Mouse (Mus musculus): Measurements from ENCODE around the gene Ccl25. TPM values are rescaled to one million over a fixed set of nuclear protein-coding genes. Genes with fewer than 3 reads are reported as not detected.

Gene Ccl25
- polyA plus RNA-seq, 1 experiment from 2014 or later = 27.1 TPM

GRCm38 (mm10) chr8:4324525-4324924, 485 bp upstream of the Ccl25 start:
- peak; percentile 61 for ATAC-seq (ENCODE audit: insufficient read depth, low FRiP score)
- peaks cover 15% of the 10 kb centered on the region; the same call in 1 of the 2 replicates for H3K36me3 ChIP-seq (ENCODE audit: control insufficient read depth, insufficient read depth, low read length)
- no peaks in the 10 kb centered on the region for H3K27me3 ChIP-seq (ENCODE audit: control insufficient read depth, insufficient read depth, low read length)

GRCm38 (mm10) chr8:4325751-4326036, 684 bp downstream of the Ccl25 start:
- Histone ChIP-seq H3K4me3 (replicated peaks; ENCODE audit: low read length) (peak overlapping the region; percentile 95), H3K9me3 (replicated peaks; ENCODE audit: control insufficient read depth, low read length) (no peaks in the 10 kb centered on the region), H3K36me3 (ENCODE audit: control insufficient read depth, insufficient read depth, low read length) (peaks cover 16% of the 10 kb centered on the region; the same call in 1 of the 2 replicates), H3K27me3 (ENCODE audit: control insufficient read depth, insufficient read depth, low read length) (no peaks in the 10 kb centered on the region), H3K9ac (ENCODE audit: low read length) (peak overlapping the region; percentile 99), H3K4me2 (ENCODE audit: low read depth, low read length) (peak overlapping the region; percentile 86), H3K27ac (ENCODE audit: low read length) (no peak overlapping the region), H3K4me1 (ENCODE audit: control insufficient read depth, insufficient read depth, low read length) (peaks cover 26% of the 10 kb centered on the region)
- WGBS = 31% methylated on average over 7 of the region's 7 CpGs
- no peak for ATAC-seq (ENCODE audit: insufficient read depth, low FRiP score)

More at GRCm38 (mm10) chr8:4324525-4324924, 485 bp upstream of the Ccl25 start:
- Histone ChIP-seq H3K4me1 (ENCODE audit: control insufficient read depth, insufficient read depth, low read length) (peaks cover 26% of the 10 kb centered on the region), H3K4me3 (replicated peaks; ENCODE audit: low read length) (peak overlapping the region; percentile 95), H3K9ac (ENCODE audit: low read length) (peak overlapping the region; percentile 99), H3K9me3 (replicated peaks; ENCODE audit: control insufficient read depth, low read length) (no peaks in the 10 kb centered on the region), H3K4me2 (ENCODE audit: low read depth, low read length) (peak overlapping the region; percentile 97), H3K27ac (ENCODE audit: low read length) (peak overlapping the region; percentile 87)
- WGBS = under 1% methylated on average over 42 of the region's 42 CpGs

- no peak overlapping the region for H3K27ac ChIP-seq (ENCODE audit: low read length)
- no peaks in the 10 kb centered on the region for H3K9me3 ChIP-seq (replicated peaks; ENCODE audit: control insufficient read depth, low read length)
- 78% methylated on average over 5 of the region's 5 CpGs for WGBS
- no peak for ATAC-seq (ENCODE audit: insufficient read depth, low FRiP score)
- peaks cover 23% of the 10 kb centered on the region; the same call in 1 of the 2 replicates for H3K36me3 ChIP-seq (ENCODE audit: control insufficient read depth, insufficient read depth, low read length)
- H3K4me3 ChIP-seq (replicated peaks; ENCODE audit: low read length) = no peak overlapping the region
- H3K4me2 ChIP-seq (ENCODE audit: low read depth, low read length) = no peak overlapping the region
- H3K27me3 ChIP-seq (ENCODE audit: control insufficient read depth, insufficient read depth, low read length) = no peaks in the 10 kb centered on the region
- H3K9ac ChIP-seq (ENCODE audit: low read length) = no peak overlapping the region
- peaks cover 6% of the 10 kb centered on the region for H3K4me1 ChIP-seq (ENCODE audit: control insufficient read depth, insufficient read depth, low read length)
These were observed 4.0 kb downstream of the Ccl25 start for GRCm38 (mm10) chr8:4329000-4329399.

GRCm38 (mm10) chr8:4333966-4334365, 9.0 kb downstream of the Ccl25 start:
- no peak overlapping the region for H3K9ac ChIP-seq (ENCODE audit: low read length)
- 97% methylated on average over 1 of the region's 1 CpGs for WGBS
- no peak overlapping the region for H3K4me3 ChIP-seq (replicated peaks; ENCODE audit: low read length)
- no peaks in the 10 kb centered on the region for H3K27me3 ChIP-seq (ENCODE audit: control insufficient read depth, insufficient read depth, low read length)
- ATAC-seq (ENCODE audit: insufficient read depth, low FRiP score) = no peak
- no peak overlapping the region for H3K27ac ChIP-seq (ENCODE audit: low read length)
- H3K4me1 ChIP-seq (ENCODE audit: control insufficient read depth, insufficient read depth, low read length) = no peaks in the 10 kb centered on the region
- no peaks in the 10 kb centered on the region for H3K9me3 ChIP-seq (replicated peaks; ENCODE audit: control insufficient read depth, low read length)
- peaks cover 32% of the 10 kb centered on the region for H3K36me3 ChIP-seq (ENCODE audit: control insufficient read depth, insufficient read depth, low read length)
- no peak overlapping the region for H3K4me2 ChIP-seq (ENCODE audit: low read depth, low read length)

DNA sequence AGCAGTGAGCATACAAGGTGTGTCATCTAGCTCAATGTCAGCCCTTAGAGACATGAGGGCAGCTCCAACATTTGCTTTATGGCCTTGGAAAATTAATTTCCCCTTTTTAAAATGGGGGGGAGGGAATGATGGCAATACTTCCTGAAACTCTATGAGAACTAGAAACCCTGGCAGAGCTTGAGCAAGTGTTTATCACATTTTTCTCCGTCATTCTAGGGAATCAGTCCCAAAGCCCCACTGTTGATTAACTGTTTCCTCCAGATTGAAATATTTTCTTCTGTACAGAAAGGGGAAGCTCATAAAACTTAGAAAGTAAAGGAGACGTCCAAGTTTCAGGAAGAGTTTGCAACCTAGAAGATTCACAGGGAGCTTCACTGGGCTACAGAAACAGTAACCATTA, 10.7 kb downstream of the Ccl25 start:
- no peak for ATAC-seq (ENCODE audit: insufficient read depth, low FRiP score)
- Histone ChIP-seq H3K9me3 (replicated peaks; ENCODE audit: control insufficient read depth, low read length) (no peaks in the 10 kb centered on the region), H3K4me3 (replicated peaks; ENCODE audit: low read length) (no peak overlapping the region), H3K9ac (ENCODE audit: low read length) (no peak overlapping the region), H3K27ac (ENCODE audit: low read length) (no peak overlapping the region), H3K27me3 (ENCODE audit: control insufficient read depth, insufficient read depth, low read length) (no peaks in the 10 kb centered on the region), H3K4me2 (ENCODE audit: low read depth, low read length) (no peak overlapping the region), H3K36me3 (ENCODE audit: control insufficient read depth, insufficient read depth, low read length) (peaks cover 25% of the 10 kb centered on the region), H3K4me1 (ENCODE audit: control insufficient read depth, insufficient read depth, low read length) (no peaks in the 10 kb centered on the region)
- 72% methylated on average over 2 of the region's 2 CpGs for WGBS

- WGBS = 73% methylated on average over 3 of the region's 3 CpGs
- Histone ChIP-seq H3K4me1 (ENCODE audit: control insufficient read depth, insufficient read depth, low read length) (no peaks in the 10 kb centered on the region), H3K27ac (ENCODE audit: low read length) (no peak overlapping the region), H3K27me3 (ENCODE audit: control insufficient read depth, insufficient read depth, low read length) (no peaks in the 10 kb centered on the region), H3K9me3 (replicated peaks; ENCODE audit: control insufficient read depth, low read length) (no peaks in the 10 kb centered on the region), H3K4me2 (ENCODE audit: low read depth, low read length) (no peak overlapping the region), H3K36me3 (ENCODE audit: control insufficient read depth, insufficient read depth, low read length) (peaks cover 14% of the 10 kb centered on the region), H3K9ac (ENCODE audit: low read length) (no peak overlapping the region), H3K4me3 (replicated peaks; ENCODE audit: low read length) (no peak overlapping the region)
- no peak for ATAC-seq (ENCODE audit: insufficient read depth, low FRiP score)
These were observed 15.2 kb downstream of the Ccl25 start for GRCm38 (mm10) chr8:4340207-4340606.

GRCm38 (mm10) chr8:4347661-4348060, 22.7 kb downstream of the Ccl25 start:
- Histone ChIP-seq H3K27ac (ENCODE audit: low read length) (no peak overlapping the region), H3K9me3 (replicated peaks; ENCODE audit: control insufficient read depth, low read length) (no peaks in the 10 kb centered on the region), H3K36me3 (ENCODE audit: control insufficient read depth, insufficient read depth, low read length) (no peaks in the 10 kb centered on the region), H3K4me1 (ENCODE audit: control insufficient read depth, insufficient read depth, low read length) (0 out of 2 replicates have a peak, but pooled peaks cover 2% of the 10 kb centered on the region), H3K4me2 (ENCODE audit: low read depth, low read length) (peak overlapping the region; percentile 27; the same call in 1 of the 2 replicates), H3K27me3 (ENCODE audit: control insufficient read depth, insufficient read depth, low read length) (no peaks in the 10 kb centered on the region), H3K9ac (ENCODE audit: low read length) (peak overlapping the region; percentile 43), H3K4me3 (replicated peaks; ENCODE audit: low read length) (no peak overlapping the region)
- no peak for ATAC-seq (ENCODE audit: insufficient read depth, low FRiP score)
- 53% methylated on average over 7 of the region's 7 CpGs for WGBS

DNA sequence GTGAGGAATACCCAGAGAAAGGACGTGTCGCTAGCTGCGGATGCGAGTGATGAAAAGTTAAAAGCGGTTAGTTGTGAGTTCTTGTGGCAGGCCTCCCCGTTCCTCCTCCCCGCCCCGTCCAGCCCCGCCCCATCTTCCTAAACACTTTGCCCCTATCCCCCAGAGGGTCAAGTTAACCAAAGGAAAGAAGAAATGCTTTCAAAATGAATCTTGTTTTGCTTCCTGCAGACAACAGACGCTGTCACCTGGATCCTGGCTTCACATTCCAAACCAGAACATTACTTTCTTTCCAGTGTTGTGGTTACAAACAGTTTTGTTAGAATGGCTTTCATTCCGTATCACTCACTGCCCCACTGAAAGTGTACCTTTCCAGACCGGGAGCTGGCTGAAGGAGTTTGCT, 23.3 kb downstream of the Ccl25 start:
- Histone ChIP-seq H3K9me3 (replicated peaks; ENCODE audit: control insufficient read depth, low read length) (no peaks in the 10 kb centered on the region), H3K4me3 (replicated peaks; ENCODE audit: low read length) (no peak overlapping the region), H3K9ac (ENCODE audit: low read length) (peak overlapping the region; percentile 43), H3K27me3 (ENCODE audit: control insufficient read depth, insufficient read depth, low read length) (no peaks in the 10 kb centered on the region), H3K27ac (ENCODE audit: low read length) (no peak overlapping the region), H3K4me2 (ENCODE audit: low read depth, low read length) (peak overlapping the region; percentile 27; the same call in 1 of the 2 replicates), H3K4me1 (ENCODE audit: control insufficient read depth, insufficient read depth, low read length) (0 out of 2 replicates have a peak, but pooled peaks cover 2% of the 10 kb centered on the region), H3K36me3 (ENCODE audit: control insufficient read depth, insufficient read depth, low read length) (no peaks in the 10 kb centered on the region)
- 25% methylated on average over 12 of the region's 12 CpGs for WGBS
- ATAC-seq (ENCODE audit: insufficient read depth, low FRiP score) = no peak

DNA sequence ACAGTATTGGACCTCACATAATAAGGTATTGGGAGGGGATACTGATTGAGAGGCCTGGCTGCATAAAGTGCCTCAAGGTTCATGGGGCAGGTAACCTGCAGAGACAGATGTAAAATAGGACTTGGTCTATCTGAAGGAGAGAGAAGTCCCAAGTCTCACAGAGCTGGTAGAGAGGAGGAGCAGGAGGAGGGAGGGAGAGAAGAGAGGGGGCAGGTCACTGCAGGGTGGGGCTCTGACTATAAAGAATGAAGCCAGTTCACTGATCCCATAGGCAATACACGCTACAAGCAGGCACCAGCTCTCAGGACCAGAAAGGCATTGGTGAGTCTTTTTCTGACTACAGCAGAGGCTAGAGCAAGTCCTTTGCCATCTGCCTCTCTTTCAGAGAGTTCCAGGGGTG, 24.3 kb downstream of the Ccl25 start:
- no peak overlapping the region for H3K27ac ChIP-seq (ENCODE audit: low read length)
- H3K9ac ChIP-seq (ENCODE audit: low read length) = no peak overlapping the region
- no peak for ATAC-seq (ENCODE audit: insufficient read depth, low FRiP score)

More for the DNA sequence above, 24.3 kb downstream of the Ccl25 start:
- H3K36me3 ChIP-seq (ENCODE audit: control insufficient read depth, insufficient read depth, low read length) = no peaks in the 10 kb centered on the region
- 0 out of 2 replicates have a peak, but pooled peaks cover 2% of the 10 kb centered on the region for H3K4me1 ChIP-seq (ENCODE audit: control insufficient read depth, insufficient read depth, low read length)
- no peaks in the 10 kb centered on the region for H3K9me3 ChIP-seq (replicated peaks; ENCODE audit: control insufficient read depth, low read length)
- WGBS = 50% methylated on average over 1 of the region's 1 CpGs
- H3K4me2 ChIP-seq (ENCODE audit: low read depth, low read length) = no peak overlapping the region
- no peaks in the 10 kb centered on the region for H3K27me3 ChIP-seq (ENCODE audit: control insufficient read depth, insufficient read depth, low read length)
- no peak overlapping the region for H3K4me3 ChIP-seq (replicated peaks; ENCODE audit: low read length)
